Comparison of ENCODE assay signal across 9 mouse cellular contexts in the genomic region with DNA sequence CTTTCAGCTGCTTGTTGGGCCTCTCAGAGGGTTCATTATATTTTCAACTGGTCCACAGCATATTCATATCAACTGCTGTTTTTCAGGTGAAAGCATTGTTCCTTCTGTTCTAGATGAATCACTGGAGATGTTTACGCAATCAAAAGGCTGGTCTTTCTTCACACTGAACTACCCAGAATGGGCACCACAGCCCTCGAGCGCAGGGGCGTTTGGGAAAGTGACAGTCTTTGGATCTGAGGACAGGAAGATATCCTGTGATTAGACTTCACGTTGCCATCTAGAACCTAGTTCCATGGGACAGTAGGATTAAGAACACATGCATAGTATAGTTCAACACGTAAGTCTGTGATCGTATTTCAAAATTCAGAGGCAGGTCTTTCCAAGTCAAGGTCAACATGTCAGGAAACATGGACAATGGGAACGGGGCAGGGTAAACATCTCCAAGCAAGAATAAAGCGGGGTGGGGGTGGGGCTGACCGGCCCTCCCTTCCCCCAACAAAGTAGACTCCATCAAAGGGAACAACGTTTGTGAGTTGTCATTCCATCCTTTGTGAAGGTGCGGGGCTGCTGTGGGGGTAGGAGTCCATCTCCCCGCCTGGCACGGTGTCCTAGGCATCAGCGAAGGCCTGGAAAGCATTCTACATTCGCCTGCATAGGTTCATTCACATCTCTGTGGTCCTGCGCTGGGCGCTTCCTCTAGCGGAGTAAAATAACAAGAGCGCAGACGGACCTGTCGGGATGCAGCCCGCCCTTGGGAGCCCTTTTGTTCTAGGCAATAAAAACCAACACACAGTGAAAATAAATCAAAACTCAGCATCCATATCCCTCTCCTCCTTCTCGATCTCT. TPM values are rescaled to one million over a fixed set of nuclear protein-coding genes. Genes with fewer than 3 reads are reported as not detected.
A peak's percentile ranks its signal among the peaks of the same experiment; 100 is the strongest.
DNase-seq lines count a peak whose midpoint lies in the region; ATAC-seq and TF ChIP-seq lines count a peak whose summit lies in the region.
"Had no signal": no experiment of that assay in that cellular context is flagged by ENCODE, and none has a peak within 500 bp of the region (broad histone marks: within the 10 kb centered on the region; RNA-seq: fewer than 3 reads in every experiment).

A gene (plus strand): TSS at position 806 of the 846 bp plus-strand sequence.

- H3K9ac ChIP-seq in forebrain, postnatal 0 days: peak within 1 kb of the TSS; percentile 90
- H3K9ac ChIP-seq in intestine, postnatal 0 days (ENCODE audit: low read depth, low read length): peak within 1 kb of the TSS; percentile 46
- H3K9ac ChIP-seq in limb, embryonic 13.5 days: peak within 1 kb of the TSS; percentile 78
- H3K9ac ChIP-seq in neural tube, embryonic 14.5 days (replicated peaks; ENCODE audit: low read depth, low read length): peak within 1 kb of the TSS; percentile 70

- peak within 1 kb of the TSS; percentile 68 for H3K4me2 ChIP-seq in forebrain, postnatal 0 days (ENCODE audit: low read depth)
- H3K4me2 ChIP-seq in intestine, postnatal 0 days (replicated peaks; ENCODE audit: low read depth): peak within 1 kb of the TSS; percentile 92
- peak within 1 kb of the TSS; percentile 85 for H3K4me2 ChIP-seq in limb, embryonic 13.5 days (replicated peaks)
- peak within 1 kb of the TSS; percentile 52 for H3K4me2 ChIP-seq in neural tube, embryonic 14.5 days (ENCODE audit: low read depth, low read length)

- no peaks in the 10 kb centered on the region for H3K27me3 ChIP-seq in forebrain, postnatal 0 days (ENCODE audit: insufficient read depth, low read length)
- 0 out of 2 replicates have a peak, but pooled peaks cover 5% of the 10 kb centered on the region for H3K27me3 ChIP-seq in intestine, postnatal 0 days (replicated peaks; ENCODE audit: control insufficient read depth, insufficient read depth, low read length)
- H3K27me3 ChIP-seq in limb, embryonic 13.5 days: 0 out of 2 replicates have a peak, but pooled peaks cover 2% of the 10 kb centered on the region
- H3K27me3 ChIP-seq in neural tube, embryonic 14.5 days (ENCODE audit: control insufficient read depth, insufficient read depth, low read length): no peaks in the 10 kb centered on the region

- TF ChIP-seq CTCF in forebrain, postnatal 0 days (IDR thresholded peaks at IDR 0.05; ENCODE audit: low read depth): 0 out of 2 replicates have a peak, but pooled peaks have one; percentile 7
- TF ChIP-seq CTCF in intestine, postnatal 0 days (IDR thresholded peaks at IDR 0.05; ENCODE audit: low read depth): no peak

- DNase-seq in layer of hippocampus, adult 11-12 months (ENCODE audit: low spot score): peak; percentile 47
- no peak for DNase-seq in layer of hippocampus, adult 9-10 months (ENCODE audit: low spot score)
- peak; percentile 59 to 69 for DNase-seq in cerebellum, adult 18-20 months
- peak; percentile 78 for DNase-seq in forebrain, postnatal 0 days

- 10% methylated on average over 24 of the region's 24 CpGs for WGBS in forebrain, postnatal 0 days
- WGBS in intestine, postnatal 0 days: 16% methylated on average over 24 of the region's 24 CpGs
- 12% methylated on average over 24 of the region's 24 CpGs for WGBS in limb, embryonic 13.5 days
- WGBS in neural tube, embryonic 14.5 days: 9% methylated on average over 24 of the region's 24 CpGs

- H3K36me3 ChIP-seq in forebrain, postnatal 0 days (ENCODE audit: insufficient read depth): peaks cover 5% of the 10 kb centered on the region
- no peaks in the 10 kb centered on the region for H3K36me3 ChIP-seq in intestine, postnatal 0 days (ENCODE audit: control insufficient read depth, insufficient read depth)
- H3K36me3 ChIP-seq in limb, embryonic 13.5 days: no peaks in the 10 kb centered on the region
- H3K36me3 ChIP-seq in neural tube, embryonic 14.5 days (ENCODE audit: control insufficient read depth, insufficient read depth, low read length): no peaks in the 10 kb centered on the region

- peaks cover 30% of the 10 kb centered on the region for H3K4me1 ChIP-seq in forebrain, postnatal 0 days (ENCODE audit: insufficient read depth)
- H3K4me1 ChIP-seq in intestine, postnatal 0 days (replicated peaks; ENCODE audit: control insufficient read depth, insufficient read depth, low read length): no peaks in the 10 kb centered on the region
- H3K4me1 ChIP-seq in limb, embryonic 13.5 days: peaks cover 15% of the 10 kb centered on the region; the same call in 1 of the 2 replicates
- H3K4me1 ChIP-seq in neural tube, embryonic 14.5 days (ENCODE audit: control insufficient read depth, insufficient read depth, low read length): peaks cover 12% of the 10 kb centered on the region

- peak within 1 kb of the TSS; percentile 98 for H3K27ac ChIP-seq in forebrain, postnatal 0 days (ENCODE audit: low read depth, low read length)
- H3K27ac ChIP-seq in intestine, postnatal 0 days (ENCODE audit: low read depth, low read length): peak within 1 kb of the TSS; percentile 35; the same call in 1 of the 2 replicates
- H3K27ac ChIP-seq in limb, embryonic 13.5 days: peak within 1 kb of the TSS; percentile 73
- peak within 1 kb of the TSS; percentile 95 for H3K27ac ChIP-seq in neural tube, embryonic 14.5 days (ENCODE audit: low read depth, low read length)

- ATAC-seq in forebrain, postnatal 0 days: peak; percentile 61
- ATAC-seq in intestine, postnatal 0 days: 0 out of 2 replicates have a peak, but pooled peaks have one; percentile 10
- peak; percentile 62; the same call in 1 of the 2 replicates for ATAC-seq in limb, embryonic 13.5 days (ENCODE audit: low FRiP score, low read depth)
- ATAC-seq in neural tube, embryonic 14.5 days (ENCODE audit: low read depth): peak; percentile 70
- ATAC-seq in CD4-positive, CD25-positive, alpha-beta regulatory T cell, adult 4 months: no peak

- H3K4me3 ChIP-seq in forebrain, postnatal 0 days (ENCODE audit: low read depth, low read length): peak within 1 kb of the TSS; percentile 72
- peak within 1 kb of the TSS; percentile 53 for H3K4me3 ChIP-seq in intestine, postnatal 0 days (ENCODE audit: low read depth, low read length)
- H3K4me3 ChIP-seq in limb, embryonic 13.5 days: peak within 1 kb of the TSS; percentile 64
- H3K4me3 ChIP-seq in neural tube, embryonic 14.5 days (ENCODE audit: low read depth, low read length): peak within 1 kb of the TSS; percentile 46

- no peaks in the 10 kb centered on the region for H3K9me3 ChIP-seq in forebrain, postnatal 0 days (ENCODE audit: low read length)
- H3K9me3 ChIP-seq in intestine, postnatal 0 days (ENCODE audit: control insufficient read depth): no peaks in the 10 kb centered on the region
- no peaks in the 10 kb centered on the region for H3K9me3 ChIP-seq in limb, embryonic 13.5 days
- no peaks in the 10 kb centered on the region for H3K9me3 ChIP-seq in neural tube, embryonic 14.5 days (ENCODE audit: control insufficient read depth, low read length)

RNA-seq across cellular contexts. Expression of the gene that starts here (rescaled TPM):
- total RNA-seq in forebrain, postnatal 0 days (2014; rRNA removed): 7.4 and 9.6 TPM in 2 replicates
- 16.8 and 23.8 TPM in 2 replicates for polyA plus RNA-seq in forebrain, postnatal 0 days (2015; fragmentation: Nextera tagmentation; extraction: Ambion mirVana)
- 2.9 and 3.5 TPM in 2 replicates for polyA plus RNA-seq in intestine, postnatal 0 days (2015; fragmentation: Nextera tagmentation; extraction: Ambion mirVana)
- 10.8 and 13.0 TPM in 2 replicates for polyA plus RNA-seq in limb, embryonic 13.5 days (2015; fragmentation: Nextera tagmentation; extraction: Ambion mirVana)
- polyA plus RNA-seq in neural tube, embryonic 14.5 days (2014; fragmentation: Nextera tagmentation; extraction: Ambion mirVana): 21.8 and 22.4 TPM in 2 replicates
- polyA plus RNA-seq in CD4-positive, CD25-positive, alpha-beta regulatory T cell, adult 4 months (2017; shearing (Covaris generic)): not detected
- total RNA-seq: hematopoietic stem cell, adult 5-6 weeks had no signal

Comparison
In these comparisons a context has a peak if more than half of its experiments do, and no peak if none do; other contexts are left out.
1. H3K27ac ChIP-seq: peak in every context shown above with its lines; median percentile 98 in forebrain, postnatal 0 days; 95 in neural tube, embryonic 14.5 days; 73 in limb, embryonic 13.5 days; 35 in intestine, postnatal 0 days.